Mouse (Mus musculus): Measurements from ENCODE around the gene Pxmp4. TPM values are rescaled to one million over a fixed set of nuclear protein-coding genes. Genes with fewer than 3 reads are reported as not detected.

Pxmp4 gene
- 17.3 and 18.5 TPM in 2 replicates for polyA plus RNA-seq (2014; fragmentation: Nextera tagmentation; extraction: Ambion mirVana)

- under 1% methylated on average over 13 of the region's 13 CpGs for WGBS
- Histone ChIP-seq H3K9ac (peak within 1 kb of the TSS; percentile 71), H3K4me1 (replicated peaks; ENCODE audit: control insufficient read depth, insufficient read depth, low read length) (0 out of 2 replicates have a peak, but pooled peaks cover 7% of the 10 kb centered on the region), H3K4me2 (replicated peaks) (peak within 1 kb of the TSS; percentile 63), H3K9me3 (ENCODE audit: control insufficient read depth, low read length) (no peaks in the 10 kb centered on the region), H3K27ac (peak within 1 kb of the TSS; percentile 27; the same call in 1 of the 2 replicates), H3K27me3 (ENCODE audit: control insufficient read depth, insufficient read depth, low read length) (no peaks in the 10 kb centered on the region), H3K36me3 (replicated peaks; ENCODE audit: control insufficient read depth, insufficient read depth) (no peaks in the 10 kb centered on the region), H3K4me3 (replicated peaks; ENCODE audit: low read length) (peak within 1 kb of the TSS; percentile 57)
- DNase-seq (ENCODE audit: low spot score) (peak; percentile 98), ATAC-seq (ENCODE audit: low FRiP score) (peak; percentile 100)
Observed at GRCm38 (mm10) chr2:154603638-154604153, at the start of gene Pxmp4. Gene Pxmp4, minus strand, starts transcription at chr2:154603708.

DNA sequence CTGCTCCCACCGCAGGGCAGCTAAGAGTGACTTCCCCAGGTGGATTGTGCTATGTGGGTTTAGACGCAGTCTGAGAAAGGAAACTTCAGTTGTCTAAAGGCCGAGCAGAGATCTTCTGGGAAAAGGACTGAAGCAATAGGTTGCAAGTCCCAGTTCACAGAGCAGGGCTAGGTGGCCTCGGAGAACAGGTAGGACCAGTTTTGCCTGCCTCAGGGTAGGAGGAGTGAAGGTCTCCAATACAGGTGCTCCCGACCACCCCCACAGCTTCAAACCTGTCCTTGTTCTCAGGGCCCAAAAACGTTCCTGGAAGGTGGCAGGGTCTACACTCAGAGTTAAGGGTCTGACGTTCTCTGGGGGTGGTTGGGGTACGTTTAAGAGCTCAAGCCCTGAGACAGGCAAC is 47.9 kb upstream of the Pxmp4 start, which contains the start of gene Chmp4b:
TSS of gene Chmp4b (plus strand) at position 343 of the 400 bp plus-strand sequence.
- Histone ChIP-seq H3K9ac (no peak within 1 kb of the TSS), H3K4me2 (replicated peaks) (no peak within 1 kb of the TSS), H3K36me3 (replicated peaks; ENCODE audit: control insufficient read depth, insufficient read depth) (0 out of 2 replicates have a peak, but pooled peaks cover 2% of the 10 kb centered on the region), H3K27ac (no peak within 1 kb of the TSS), H3K4me1 (replicated peaks; ENCODE audit: control insufficient read depth, insufficient read depth, low read length) (0 out of 2 replicates have a peak, but pooled peaks cover 2% of the 10 kb centered on the region), H3K9me3 (ENCODE audit: control insufficient read depth, low read length) (no peaks in the 10 kb centered on the region), H3K27me3 (ENCODE audit: control insufficient read depth, insufficient read depth, low read length) (no peaks in the 10 kb centered on the region), H3K4me3 (replicated peaks; ENCODE audit: low read length) (no peak within 1 kb of the TSS)
- no peak for DNase-seq (ENCODE audit: low spot score)
- WGBS = 58% methylated on average over 8 of the region's 8 CpGs
- ATAC-seq (ENCODE audit: low FRiP score) = no peak

DNA sequence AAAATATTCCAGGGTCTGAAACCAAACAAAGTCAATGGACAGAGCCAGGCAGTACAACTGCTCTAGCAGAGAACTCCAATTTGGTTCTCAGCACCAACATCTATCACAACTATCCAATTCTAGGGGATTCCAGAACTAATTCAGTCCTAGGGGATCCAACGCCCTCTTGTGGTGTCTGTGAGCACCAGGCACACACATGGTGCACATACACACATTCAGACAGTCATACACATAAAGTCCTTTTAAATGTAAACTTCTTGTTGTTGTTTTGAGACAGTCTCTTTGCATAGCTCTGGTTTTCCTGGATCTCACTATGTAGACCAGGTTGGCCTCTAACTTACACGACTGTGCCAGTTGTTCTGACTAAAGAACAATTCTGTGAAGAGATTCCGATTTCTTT is 46.9 kb upstream of the Pxmp4 start:
- ATAC-seq (ENCODE audit: low FRiP score) = no peak
- Histone ChIP-seq H3K4me1 (replicated peaks; ENCODE audit: control insufficient read depth, insufficient read depth, low read length) (no peaks in the 10 kb centered on the region), H3K27ac (no peak overlapping the region), H3K36me3 (replicated peaks; ENCODE audit: control insufficient read depth, insufficient read depth) (peaks cover 10% of the 10 kb centered on the region), H3K4me2 (replicated peaks) (no peak overlapping the region), H3K9me3 (ENCODE audit: control insufficient read depth, low read length) (no peaks in the 10 kb centered on the region), H3K4me3 (replicated peaks; ENCODE audit: low read length) (no peak overlapping the region), H3K9ac (no peak overlapping the region), H3K27me3 (ENCODE audit: control insufficient read depth, insufficient read depth, low read length) (no peaks in the 10 kb centered on the region)
- DNase-seq (ENCODE audit: low spot score) = no peak
- 79% methylated on average over 3 of the region's 3 CpGs for WGBS

GRCm38 (mm10) chr2:154648086-154648485 is 44.6 kb upstream of the Pxmp4 start:
- Histone ChIP-seq H3K9me3 (ENCODE audit: control insufficient read depth, low read length) (no peaks in the 10 kb centered on the region), H3K27me3 (ENCODE audit: control insufficient read depth, insufficient read depth, low read length) (no peaks in the 10 kb centered on the region), H3K4me2 (replicated peaks) (no peak overlapping the region), H3K9ac (no peak overlapping the region), H3K4me3 (replicated peaks; ENCODE audit: low read length) (no peak overlapping the region), H3K36me3 (replicated peaks; ENCODE audit: control insufficient read depth, insufficient read depth) (peaks cover 32% of the 10 kb centered on the region), H3K27ac (no peak overlapping the region), H3K4me1 (replicated peaks; ENCODE audit: control insufficient read depth, insufficient read depth, low read length) (no peaks in the 10 kb centered on the region)
- DNase-seq (ENCODE audit: low spot score) = peak; percentile 46
- no peak for ATAC-seq (ENCODE audit: low FRiP score)
- WGBS = 25% methylated on average over 3 of the region's 3 CpGs

GRCm38 (mm10) chr2:154646634-154647033 is 43.1 kb upstream of the Pxmp4 start:
- Histone ChIP-seq H3K4me3 (replicated peaks; ENCODE audit: low read length) (no peak overlapping the region), H3K9me3 (ENCODE audit: control insufficient read depth, low read length) (no peaks in the 10 kb centered on the region), H3K36me3 (replicated peaks; ENCODE audit: control insufficient read depth, insufficient read depth) (peaks cover 37% of the 10 kb centered on the region), H3K9ac (no peak overlapping the region), H3K27ac (no peak overlapping the region), H3K27me3 (ENCODE audit: control insufficient read depth, insufficient read depth, low read length) (no peaks in the 10 kb centered on the region), H3K4me1 (replicated peaks; ENCODE audit: control insufficient read depth, insufficient read depth, low read length) (no peaks in the 10 kb centered on the region), H3K4me2 (replicated peaks) (no peak overlapping the region)
- ATAC-seq (ENCODE audit: low FRiP score) = no peak
- no peak for DNase-seq (ENCODE audit: low spot score)
- 87% methylated on average over 5 of the region's 5 CpGs for WGBS

DNA sequence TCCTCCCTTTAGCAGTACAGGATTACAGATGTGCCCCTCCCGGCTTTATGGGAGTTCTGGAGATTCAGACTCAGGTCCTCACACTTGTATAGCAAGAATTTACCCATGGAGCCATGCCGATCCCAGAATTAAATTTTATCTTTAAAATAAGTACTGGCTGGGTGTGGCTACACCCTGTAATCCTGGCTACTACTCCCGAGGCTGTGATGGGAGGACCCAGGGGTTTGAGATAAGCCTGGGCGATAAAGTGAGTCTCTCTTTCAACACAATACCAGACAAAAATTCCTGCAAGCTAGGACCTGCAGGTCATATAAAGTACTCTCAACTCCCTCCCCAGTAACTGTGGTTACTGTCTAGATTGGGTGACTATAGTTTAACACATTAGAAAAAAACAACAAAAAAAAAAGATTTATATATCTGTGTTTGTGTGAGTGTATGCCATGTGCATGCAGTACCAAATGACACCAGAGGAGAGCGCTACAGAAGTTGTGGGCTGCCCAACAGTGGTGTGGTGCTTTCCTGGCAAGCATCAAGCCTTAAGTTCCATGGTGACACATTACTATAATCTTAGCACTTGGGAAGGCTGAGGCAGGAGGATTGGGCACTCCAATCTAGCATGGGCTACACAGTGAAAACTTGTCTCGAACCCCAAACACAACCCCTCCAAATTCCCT is 39.3 kb upstream of the Pxmp4 start:
- WGBS = 86% methylated on average over 6 of the region's 6 CpGs
- peaks cover 62% of the 10 kb centered on the region for H3K36me3 ChIP-seq (replicated peaks; ENCODE audit: control insufficient read depth, insufficient read depth)
- no peaks in the 10 kb centered on the region for H3K27me3 ChIP-seq (ENCODE audit: control insufficient read depth, insufficient read depth, low read length)

DNA sequence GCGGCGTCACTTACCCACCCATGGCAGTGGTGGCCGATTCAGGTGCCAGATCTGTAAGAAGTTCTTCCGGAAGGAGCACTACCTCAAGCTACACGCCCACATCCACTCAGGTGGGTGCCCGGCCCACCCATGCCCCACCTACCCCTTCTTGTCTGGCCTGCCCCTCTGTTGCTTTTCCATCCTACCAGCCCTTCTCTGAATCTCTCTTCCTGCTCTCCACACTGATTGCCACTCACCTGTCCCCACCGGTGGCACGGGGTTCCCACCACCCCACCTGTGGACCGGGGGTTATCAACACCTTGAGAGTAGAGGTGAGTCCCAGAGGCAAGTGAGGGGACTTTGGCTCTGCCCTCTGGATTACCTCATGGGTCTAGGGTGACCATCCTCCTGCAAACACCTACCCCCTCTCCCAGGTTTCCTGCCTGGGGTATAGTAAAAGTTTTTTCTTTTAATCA is 38.5 kb upstream of the Pxmp4 start:
- Histone ChIP-seq H3K9ac (no peak overlapping the region), H3K27me3 (ENCODE audit: control insufficient read depth, insufficient read depth, low read length) (no peaks in the 10 kb centered on the region), H3K4me1 (replicated peaks; ENCODE audit: control insufficient read depth, insufficient read depth, low read length) (no peaks in the 10 kb centered on the region), H3K9me3 (ENCODE audit: control insufficient read depth, low read length) (peaks cover 5% of the 10 kb centered on the region; the same call in 1 of the 2 replicates), H3K27ac (no peak overlapping the region), H3K4me3 (replicated peaks; ENCODE audit: low read length) (no peak overlapping the region), H3K36me3 (replicated peaks; ENCODE audit: control insufficient read depth, insufficient read depth) (peaks cover 70% of the 10 kb centered on the region), H3K4me2 (replicated peaks) (no peak overlapping the region)
- 97% methylated on average over 9 of the region's 9 CpGs for WGBS
- no peak for DNase-seq (ENCODE audit: low spot score)
- no peak for ATAC-seq (ENCODE audit: low FRiP score)

More for the DNA sequence above, 39.3 kb upstream of the Pxmp4 start:
- H3K9ac ChIP-seq = no peak overlapping the region
- no peak overlapping the region for H3K4me2 ChIP-seq (replicated peaks)
- H3K27ac ChIP-seq = no peak overlapping the region
- no peak for ATAC-seq (ENCODE audit: low FRiP score)
- no peaks in the 10 kb centered on the region for H3K4me1 ChIP-seq (replicated peaks; ENCODE audit: control insufficient read depth, insufficient read depth, low read length)
- peaks cover 5% of the 10 kb centered on the region; the same call in 1 of the 2 replicates for H3K9me3 ChIP-seq (ENCODE audit: control insufficient read depth, low read length)
- H3K4me3 ChIP-seq (replicated peaks; ENCODE audit: low read length) = no peak overlapping the region
- no peak for DNase-seq (ENCODE audit: low spot score)

GRCm38 (mm10) chr2:154641176-154641575 is 37.7 kb upstream of the Pxmp4 start:
- no peak overlapping the region for H3K4me3 ChIP-seq (replicated peaks; ENCODE audit: low read length)
- no peaks in the 10 kb centered on the region for H3K27me3 ChIP-seq (ENCODE audit: control insufficient read depth, insufficient read depth, low read length)
- H3K9me3 ChIP-seq (ENCODE audit: control insufficient read depth, low read length) = peaks cover 5% of the 10 kb centered on the region; the same call in 1 of the 2 replicates
- no peak overlapping the region for H3K27ac ChIP-seq
- 87% methylated on average over 8 of the region's 8 CpGs for WGBS
- H3K9ac ChIP-seq = no peak overlapping the region
- H3K4me1 ChIP-seq (replicated peaks; ENCODE audit: control insufficient read depth, insufficient read depth, low read length) = no peaks in the 10 kb centered on the region
- no peak for ATAC-seq (ENCODE audit: low FRiP score)
- no peak for DNase-seq (ENCODE audit: low spot score)
- no peak overlapping the region for H3K4me2 ChIP-seq (replicated peaks)
- H3K36me3 ChIP-seq (replicated peaks; ENCODE audit: control insufficient read depth, insufficient read depth) = peaks cover 69% of the 10 kb centered on the region

DNA sequence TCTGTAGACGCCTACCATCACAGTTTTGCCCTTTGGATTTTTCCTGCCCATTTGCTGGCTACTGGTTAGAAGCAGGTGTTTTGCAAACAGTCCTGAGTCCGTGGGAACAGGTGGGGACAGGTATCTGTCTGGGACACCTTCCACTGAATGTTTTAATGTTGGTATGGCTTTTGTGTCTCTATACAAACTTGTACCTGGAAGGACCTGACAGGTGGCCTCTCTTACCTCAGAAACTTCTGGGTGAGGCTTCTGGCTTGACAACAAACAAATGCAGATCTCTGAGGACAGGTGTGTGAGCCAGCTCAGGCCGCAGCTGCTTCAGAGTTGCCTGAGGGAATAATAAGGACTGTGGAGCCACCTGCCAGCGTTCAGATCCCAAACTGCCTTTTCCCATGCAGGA is 35.6 kb upstream of the Pxmp4 start:
- Histone ChIP-seq H3K9ac (no peak overlapping the region), H3K27me3 (ENCODE audit: control insufficient read depth, insufficient read depth, low read length) (no peaks in the 10 kb centered on the region), H3K4me1 (replicated peaks; ENCODE audit: control insufficient read depth, insufficient read depth, low read length) (no peaks in the 10 kb centered on the region), H3K27ac (no peak overlapping the region), H3K4me3 (replicated peaks; ENCODE audit: low read length) (no peak overlapping the region), H3K36me3 (replicated peaks; ENCODE audit: control insufficient read depth, insufficient read depth) (peaks cover 71% of the 10 kb centered on the region), H3K4me2 (replicated peaks) (no peak overlapping the region), H3K9me3 (ENCODE audit: control insufficient read depth, low read length) (peaks cover 5% of the 10 kb centered on the region; the same call in 1 of the 2 replicates)
- DNase-seq (ENCODE audit: low spot score) (no peak), ATAC-seq (ENCODE audit: low FRiP score) (no peak)
- WGBS = 92% methylated on average over 4 of the region's 4 CpGs

Measured in hindbrain, embryonic 14.5 days (tissue).